Mouse (Mus musculus) forebrain, embryonic 15.5 days (tissue): ENCODE measurements around the gene Smg1. TPM values are rescaled to one million over a fixed set of nuclear protein-coding genes. Genes with fewer than 3 reads are reported as not detected.

Source experiments
- ATAC-seq: fragments of 200-750 bp; cut with Nextera tagmentation; replicated peaks from 2 replicates; pipeline ENCODE4 v1.8.0; 2017; ENCODE audit warnings: mild to moderate bottlenecking, moderate TSS enrichment, moderate library complexity
- H3K27ac ChIP-seq: fragments of 300-500 bp; sonication (generic); replicated peaks from 2 replicates; pipeline ENCODE4 v1.5.1; 2015; ENCODE audit warnings: mild to moderate bottlenecking, inconsistent platforms
- H3K27me3 ChIP-seq: fragments of 300-500 bp; sonication (generic); 2 replicates; pipeline ENCODE4 v1.6.1; 2015; ENCODE audit warnings: inconsistent platforms
- H3K36me3 ChIP-seq: fragments of 300-500 bp; sonication (generic); 2 replicates; pipeline ENCODE4 v1.6.1; 2015; ENCODE audit warnings: mild to moderate bottlenecking, inconsistent platforms
- H3K4me1 ChIP-seq: fragments of 300-500 bp; sonication (generic); 2 replicates; pipeline ENCODE4 v1.6.1; 2015; ENCODE audit warnings: inconsistent platforms
- H3K4me2 ChIP-seq: fragments of 300-500 bp; sonication (generic); replicated peaks from 2 replicates; pipeline ENCODE4 v1.6.1; 2015; ENCODE audit warnings: mild to moderate bottlenecking, inconsistent platforms
- H3K4me3 ChIP-seq: fragments of 300-500 bp; sonication (generic); 2 replicates; pipeline ENCODE4 v1.5.1; 2015; ENCODE audit warnings: mild to moderate bottlenecking, inconsistent platforms
- H3K9ac ChIP-seq: fragments of 300-500 bp; sonication (generic); replicated peaks from 2 replicates; pipeline ENCODE4 v1.6.1; 2015; ENCODE audit warnings: mild to moderate bottlenecking, inconsistent platforms
- H3K9me3 ChIP-seq: fragments of 300-500 bp; sonication (generic); 2 replicates; pipeline ENCODE4 v1.6.1; 2016; ENCODE audit warnings: inconsistent platforms
- WGBS: fragments of 180-500 bp; shearing (Covaris S2); methylation state at CpG from one replicate; pipeline ENCODE4 v1.1.7; 2015; ENCODE audit warnings: mixed read lengths; 5-methylcytosine and 5-hydroxymethylcytosine counted together
- polyA plus RNA-seq: library from polyadenylated mRNA; unstranded; fragments of >200 nt; fragmentation: Nextera tagmentation; extraction: Ambion mirVana; gene quantifications from 2 replicates; pipeline ENCODE4 v1.2.1, GENCODE M21; 2015

Gene Smg1
- 21.0 and 24.4 TPM in 2 replicates for polyA plus RNA-seq

DNA sequence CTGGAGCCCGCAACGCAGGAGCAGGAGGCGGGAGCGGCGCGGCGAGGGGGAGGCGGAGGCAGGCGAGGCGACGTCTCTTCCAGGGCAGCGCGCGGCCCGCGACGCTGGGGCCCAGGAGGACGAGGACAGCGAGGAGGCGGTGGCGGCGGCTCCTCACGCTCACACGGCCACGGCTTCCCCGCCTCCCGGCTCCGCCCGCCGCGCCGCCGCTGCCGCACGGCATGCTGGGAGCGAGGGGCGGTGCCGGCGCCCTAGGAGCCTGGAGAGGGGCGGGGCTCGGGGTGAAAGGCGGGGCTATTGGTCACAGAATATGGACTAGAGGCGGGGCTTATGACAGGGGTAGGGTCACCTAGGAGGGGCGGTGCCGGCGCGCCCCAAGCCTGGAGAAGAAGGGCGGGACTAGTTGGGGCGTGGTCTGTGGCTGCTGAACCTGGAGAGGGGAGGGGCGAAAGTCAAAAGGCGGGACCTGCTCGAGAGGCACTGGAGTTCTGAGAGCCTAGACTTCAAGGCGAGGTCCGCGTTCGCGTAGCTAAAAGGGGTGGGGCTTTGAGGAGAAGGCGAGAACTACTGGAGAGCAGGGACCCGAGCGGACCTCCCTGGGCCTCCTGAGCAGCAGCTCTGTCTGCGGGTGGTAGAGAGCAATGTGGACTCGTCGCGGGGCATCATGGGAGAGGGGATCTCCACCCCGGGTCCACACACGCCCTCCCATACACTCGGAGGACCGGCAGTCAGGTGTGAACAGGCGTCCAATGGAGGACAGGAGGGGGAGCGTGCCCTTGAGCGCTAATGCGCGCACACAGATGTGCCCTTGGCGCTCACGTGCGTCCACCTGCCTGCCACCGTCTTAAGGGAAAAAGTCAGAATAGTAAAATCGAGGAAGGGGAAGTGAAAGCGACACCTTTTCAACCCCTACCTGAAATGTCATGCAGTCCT is at the start of gene Smg1:
TSS of gene Smg1 (minus strand) at position 218 of the 933 bp plus-strand sequence.
- ATAC-seq, result peak; percentile 95
- H3K4me2 ChIP-seq, result peak within 1 kb of the TSS; percentile 66
- H3K4me1 ChIP-seq, result peaks cover 20% of the 10 kb centered on the region
- H3K27me3 ChIP-seq, result no peaks in the 10 kb centered on the region
- H3K9me3 ChIP-seq, result no peaks in the 10 kb centered on the region
- H3K27ac ChIP-seq, result peak within 1 kb of the TSS; percentile 89
- peak within 1 kb of the TSS; percentile 79 for H3K9ac ChIP-seq
- no peaks in the 10 kb centered on the region for H3K36me3 ChIP-seq
- H3K4me3 ChIP-seq, result peak within 1 kb of the TSS; percentile 80
- 1% methylated on average over 68 of the region's 79 CpGs for WGBS

DNA sequence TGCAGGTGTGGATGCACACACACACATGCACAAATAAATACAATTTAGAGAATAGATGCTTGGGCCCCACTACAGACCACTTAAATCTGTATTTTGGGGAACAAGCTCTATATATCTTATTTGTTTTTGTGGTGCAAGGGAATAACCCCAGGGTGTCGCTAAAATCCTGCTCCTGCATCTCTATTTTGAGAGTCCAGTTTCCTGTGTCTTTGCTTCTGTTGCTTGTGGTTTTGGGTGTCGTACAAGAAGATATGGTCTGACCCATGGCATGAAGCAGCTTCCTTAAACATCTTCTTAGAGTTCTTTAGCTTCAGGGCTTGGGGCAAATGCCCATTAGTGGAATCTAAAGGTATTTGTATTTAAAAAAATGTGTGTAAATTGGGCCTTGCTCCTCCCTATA is 39.7 kb upstream of the Smg1 start:
- no peak overlapping the region for H3K4me2 ChIP-seq
- no peak overlapping the region for H3K9ac ChIP-seq
- WGBS, result 86% methylated on average over 2 of the region's 2 CpGs
- no peaks in the 10 kb centered on the region for H3K9me3 ChIP-seq
- H3K4me3 ChIP-seq, result no peak overlapping the region
- no peaks in the 10 kb centered on the region for H3K27me3 ChIP-seq
- H3K36me3 ChIP-seq, result no peaks in the 10 kb centered on the region
- no peaks in the 10 kb centered on the region for H3K4me1 ChIP-seq
- H3K27ac ChIP-seq, result no peak overlapping the region
- no peak for ATAC-seq

DNA sequence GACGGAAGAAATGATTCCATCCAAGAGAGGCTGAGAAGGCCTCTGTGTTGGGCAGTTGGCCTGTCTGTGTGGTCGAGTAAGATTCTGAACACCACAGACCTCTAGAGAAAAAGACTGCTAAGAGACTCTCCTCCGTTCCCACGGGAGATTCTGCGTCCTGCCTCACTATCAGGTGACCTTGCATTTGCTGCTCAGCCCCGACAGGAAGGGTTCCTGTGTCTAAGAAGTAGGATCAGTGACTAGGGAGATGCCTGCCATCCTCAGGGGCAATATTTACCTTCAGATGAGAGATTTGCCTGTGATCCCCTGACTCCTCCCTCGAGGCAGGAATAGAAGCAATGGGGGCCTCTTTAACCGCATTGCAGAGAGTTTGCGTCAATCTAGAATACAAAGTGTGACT is 39.1 kb upstream of the Smg1 start:
- WGBS, result 85% methylated on average over 9 of the region's 9 CpGs
- H3K9ac ChIP-seq, result no peak overlapping the region
- H3K36me3 ChIP-seq, result no peaks in the 10 kb centered on the region
- no peak overlapping the region for H3K4me3 ChIP-seq
- ATAC-seq, result no peak
- no peak overlapping the region for H3K27ac ChIP-seq
- no peaks in the 10 kb centered on the region for H3K27me3 ChIP-seq
- H3K9me3 ChIP-seq, result no peaks in the 10 kb centered on the region
- H3K4me2 ChIP-seq, result no peak overlapping the region
- H3K4me1 ChIP-seq, result no peaks in the 10 kb centered on the region

DNA sequence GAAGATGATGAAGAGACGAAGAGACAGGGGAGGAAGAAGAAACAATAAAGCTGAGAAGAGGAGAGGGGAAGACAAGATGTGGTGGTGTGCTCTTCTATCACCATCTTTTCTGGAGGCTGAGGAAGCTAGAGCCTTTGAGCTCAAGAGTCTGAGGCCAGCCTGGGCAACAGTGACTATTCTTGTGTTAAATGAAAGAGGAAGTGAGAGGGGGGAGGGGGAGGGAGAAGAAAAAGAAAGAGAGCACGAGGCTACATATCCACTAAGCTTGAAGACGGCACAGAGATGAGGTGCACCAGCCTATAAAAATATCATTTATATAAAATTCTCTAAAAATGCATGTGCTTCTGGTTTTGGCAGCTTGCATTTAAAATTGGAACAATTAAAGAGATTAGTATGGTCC is 36.1 kb upstream of the Smg1 start:
- ATAC-seq, result no peak
- H3K27ac ChIP-seq, result no peak overlapping the region
- WGBS, result 62% methylated on average over 3 of the region's 3 CpGs
- no peaks in the 10 kb centered on the region for H3K36me3 ChIP-seq
- H3K9me3 ChIP-seq, result no peaks in the 10 kb centered on the region
- H3K4me1 ChIP-seq, result no peaks in the 10 kb centered on the region
- no peak overlapping the region for H3K4me2 ChIP-seq
- H3K4me3 ChIP-seq, result no peak overlapping the region
- no peaks in the 10 kb centered on the region for H3K27me3 ChIP-seq
- H3K9ac ChIP-seq, result no peak overlapping the region

DNA sequence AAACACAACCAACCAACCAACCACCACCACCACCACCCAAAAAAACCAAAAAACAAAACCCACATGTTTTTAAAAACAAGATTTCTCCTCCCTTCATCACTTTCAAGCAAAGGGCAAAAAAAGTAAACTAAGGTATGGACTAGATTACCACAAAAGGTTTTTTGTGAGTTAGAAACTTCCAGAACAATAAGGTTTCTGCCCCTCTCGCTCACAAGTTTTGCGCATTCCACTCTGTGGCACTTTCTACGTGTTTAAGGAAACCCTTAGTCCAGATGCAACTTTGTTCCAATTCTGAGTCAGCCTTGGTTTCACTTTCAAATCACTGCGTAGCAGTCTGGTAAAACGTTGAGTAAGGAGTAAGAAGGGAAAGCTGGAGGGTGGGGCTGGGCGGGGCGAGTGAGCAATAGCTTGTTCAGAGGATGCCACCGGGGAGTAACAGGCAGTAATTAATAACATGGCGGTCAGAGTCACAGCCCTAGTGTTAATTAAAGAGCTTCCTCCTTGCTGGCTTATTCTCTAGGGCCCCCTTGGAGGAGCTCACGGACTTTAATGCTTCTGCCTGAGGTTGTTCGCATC is 34.0 kb upstream of the Smg1 start:
- no peak overlapping the region for H3K4me2 ChIP-seq
- no peaks in the 10 kb centered on the region for H3K9me3 ChIP-seq
- H3K4me1 ChIP-seq, result no peaks in the 10 kb centered on the region
- 59% methylated on average over 11 of the region's 11 CpGs for WGBS
- H3K9ac ChIP-seq, result no peak overlapping the region
- no peak overlapping the region for H3K4me3 ChIP-seq
- ATAC-seq, result no peak
- no peaks in the 10 kb centered on the region for H3K36me3 ChIP-seq
- no peaks in the 10 kb centered on the region for H3K27me3 ChIP-seq
- no peak overlapping the region for H3K27ac ChIP-seq

DNA sequence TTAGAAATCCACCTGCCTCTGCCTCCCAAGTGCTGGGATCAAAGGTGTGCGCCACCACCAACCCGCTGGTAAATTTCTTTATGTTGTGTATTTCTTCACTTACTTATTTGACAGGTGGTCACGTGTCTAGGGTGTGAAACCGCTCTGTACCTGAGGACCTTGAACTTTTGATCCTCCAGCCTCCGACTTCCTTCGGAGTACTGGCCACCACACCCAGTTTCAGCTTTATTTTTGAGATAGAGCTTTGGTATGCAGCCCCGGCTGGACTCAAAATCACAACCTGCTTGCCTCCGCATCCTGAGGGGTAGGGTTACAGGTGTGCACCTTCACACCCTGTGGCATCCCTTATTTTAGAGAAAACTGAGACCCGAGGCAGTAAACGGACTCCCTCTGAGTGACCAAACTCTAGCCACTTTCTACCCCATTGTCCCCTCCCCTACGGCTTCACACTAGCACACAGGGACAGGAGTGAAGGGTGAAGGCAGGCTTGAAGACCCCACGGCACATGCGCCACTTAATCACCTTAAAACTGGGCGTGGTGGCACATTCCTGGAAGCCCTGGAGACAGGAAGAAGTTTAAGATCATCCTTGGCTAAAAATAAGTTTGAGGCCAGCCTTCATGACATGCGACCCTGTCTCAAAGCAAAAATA is 33.3 kb upstream of the Smg1 start:
- WGBS, result 92% methylated on average over 15 of the region's 15 CpGs
- Histone ChIP-seq H3K27ac (no peak overlapping the region), H3K9ac (no peak overlapping the region), H3K9me3 (no peaks in the 10 kb centered on the region), H3K36me3 (no peaks in the 10 kb centered on the region), H3K4me2 (no peak overlapping the region), H3K4me3 (no peak overlapping the region), H3K27me3 (no peaks in the 10 kb centered on the region), H3K4me1 (no peaks in the 10 kb centered on the region)
- no peak for ATAC-seq

DNA sequence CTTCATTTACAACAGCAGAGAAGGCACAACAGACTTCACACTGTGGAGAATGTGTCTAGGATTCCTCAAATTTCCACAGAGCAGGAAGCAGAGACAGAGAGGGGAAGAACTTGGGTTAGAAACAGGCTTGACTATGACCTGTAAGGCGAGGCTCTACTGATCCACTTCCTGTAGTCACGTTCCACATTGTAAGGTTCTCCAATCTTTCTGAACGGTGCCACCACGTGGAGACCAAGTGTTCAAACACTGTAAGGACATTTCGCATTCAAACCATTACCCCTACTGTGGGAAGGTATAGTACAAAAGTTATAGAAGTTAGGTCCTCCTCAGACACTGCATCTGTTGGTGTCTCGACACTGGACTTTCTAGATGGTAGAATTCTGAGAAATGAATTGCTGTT is 31.8 kb upstream of the Smg1 start:
- no peaks in the 10 kb centered on the region for H3K4me1 ChIP-seq
- WGBS, result 87% methylated on average over 6 of the region's 6 CpGs
- no peaks in the 10 kb centered on the region for H3K36me3 ChIP-seq
- H3K27ac ChIP-seq, result no peak overlapping the region
- no peaks in the 10 kb centered on the region for H3K27me3 ChIP-seq
- no peak overlapping the region for H3K9ac ChIP-seq
- H3K4me3 ChIP-seq, result no peak overlapping the region
- ATAC-seq, result no peak
- no peak overlapping the region for H3K4me2 ChIP-seq
- no peaks in the 10 kb centered on the region for H3K9me3 ChIP-seq

DNA sequence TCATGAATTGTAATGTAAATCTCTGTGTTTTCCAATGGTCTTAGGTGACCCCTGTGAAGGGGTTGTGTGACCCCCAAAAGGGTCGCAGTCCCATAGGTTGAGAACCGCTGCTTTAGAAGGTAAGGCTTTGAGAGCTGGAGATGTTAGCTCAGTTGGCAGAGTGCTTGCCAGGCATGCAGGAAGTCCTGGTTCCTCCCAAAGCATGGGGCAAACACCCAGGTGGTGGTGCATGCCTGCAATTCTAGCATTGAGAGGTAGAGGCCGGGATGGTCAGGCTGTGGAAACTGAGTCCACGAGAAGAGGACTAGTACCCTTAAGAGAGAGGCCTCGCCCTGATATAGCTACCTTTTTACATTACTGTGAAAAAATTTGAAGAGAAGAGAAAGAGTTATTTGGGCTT is 31.4 kb upstream of the Smg1 start:
- no peaks in the 10 kb centered on the region for H3K4me1 ChIP-seq
- no peak for ATAC-seq

DNA sequence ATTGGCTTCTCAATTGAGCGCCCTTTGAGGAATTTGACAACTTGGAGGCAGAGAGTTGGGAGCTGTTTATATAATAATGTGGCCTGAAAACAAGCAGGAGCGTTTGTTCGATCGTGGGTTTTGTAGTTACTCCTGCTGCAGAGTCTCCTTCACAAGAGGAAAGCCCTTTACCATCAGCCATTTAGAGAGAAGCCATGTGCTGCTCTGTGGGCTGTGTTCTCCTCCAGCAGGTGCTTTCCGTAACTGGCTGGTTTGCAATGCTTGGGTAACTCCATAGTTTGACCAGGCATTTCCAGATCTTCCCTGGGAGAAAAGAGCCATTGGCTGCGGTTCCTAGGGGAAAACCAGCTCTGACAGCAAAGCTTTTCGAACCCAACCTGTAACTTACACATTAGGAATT is 30.7 kb upstream of the Smg1 start:
- Histone ChIP-seq H3K9me3 (no peaks in the 10 kb centered on the region), H3K4me3 (no peak overlapping the region), H3K4me2 (no peak overlapping the region), H3K4me1 (no peaks in the 10 kb centered on the region), H3K27ac (no peak overlapping the region), H3K27me3 (no peaks in the 10 kb centered on the region), H3K36me3 (no peaks in the 10 kb centered on the region), H3K9ac (no peak overlapping the region)
- WGBS, result 74% methylated on average over 7 of the region's 7 CpGs
- no peak for ATAC-seq

More for the DNA sequence above, 31.4 kb upstream of the Smg1 start:
- Histone ChIP-seq H3K9me3 (no peaks in the 10 kb centered on the region), H3K9ac (no peak overlapping the region), H3K27ac (no peak overlapping the region), H3K36me3 (no peaks in the 10 kb centered on the region), H3K4me2 (no peak overlapping the region), H3K27me3 (no peaks in the 10 kb centered on the region), H3K4me3 (no peak overlapping the region)
- 90% methylated on average over 5 of the region's 5 CpGs for WGBS

DNA sequence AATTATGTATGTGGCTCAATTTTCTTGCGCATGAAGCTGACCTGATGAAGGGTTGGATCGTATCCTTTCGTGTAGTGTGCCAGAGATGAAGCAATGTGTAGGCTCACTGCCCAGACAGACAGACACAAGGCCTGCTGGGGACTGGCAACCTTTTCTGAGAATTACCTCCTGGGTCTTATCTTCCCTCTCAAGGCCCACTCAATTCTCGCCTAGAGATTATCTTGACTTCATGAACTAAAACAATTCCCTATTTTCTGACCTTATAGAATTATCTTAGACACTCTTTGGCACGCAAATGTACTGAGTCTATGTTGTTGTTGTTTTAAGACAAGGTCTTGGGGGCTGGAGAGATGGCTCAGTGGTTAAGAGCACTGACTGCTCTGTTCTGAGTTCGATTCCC is 22.6 kb upstream of the Smg1 start:
- no peaks in the 10 kb centered on the region for H3K27me3 ChIP-seq
- no peaks in the 10 kb centered on the region for H3K9me3 ChIP-seq
- no peak overlapping the region for H3K9ac ChIP-seq
- 92% methylated on average over 6 of the region's 6 CpGs for WGBS
- ATAC-seq, result no peak
- H3K4me2 ChIP-seq, result no peak overlapping the region
- no peak overlapping the region for H3K27ac ChIP-seq
- no peaks in the 10 kb centered on the region for H3K36me3 ChIP-seq
- no peaks in the 10 kb centered on the region for H3K4me1 ChIP-seq
- H3K4me3 ChIP-seq, result no peak overlapping the region

DNA sequence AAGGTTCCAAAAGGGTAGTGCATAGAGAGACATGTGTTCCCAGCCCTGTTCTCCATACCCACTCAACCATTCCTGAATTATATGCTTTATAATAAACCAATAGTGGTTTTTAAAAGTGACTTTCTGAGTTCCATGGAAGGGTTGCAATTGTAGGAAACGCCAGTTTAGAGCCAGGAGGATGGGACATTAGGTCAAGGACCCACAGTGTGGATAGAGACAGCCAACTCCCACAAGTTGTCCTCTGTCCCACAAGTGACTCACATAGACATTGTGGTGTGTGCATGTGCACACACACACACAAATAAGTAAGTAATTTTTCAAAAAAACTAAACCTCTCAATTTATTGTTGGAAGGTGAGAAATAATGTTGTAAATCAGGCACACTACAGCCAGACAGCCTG is 20.1 kb upstream of the Smg1 start:
- Histone ChIP-seq H3K4me1 (no peaks in the 10 kb centered on the region), H3K4me3 (no peak overlapping the region), H3K36me3 (no peaks in the 10 kb centered on the region), H3K27ac (no peak overlapping the region), H3K27me3 (no peaks in the 10 kb centered on the region), H3K9me3 (no peaks in the 10 kb centered on the region), H3K4me2 (no peak overlapping the region), H3K9ac (no peak overlapping the region)
- no peak for ATAC-seq
- 46% methylated on average over 1 of the region's 1 CpGs for WGBS

DNA sequence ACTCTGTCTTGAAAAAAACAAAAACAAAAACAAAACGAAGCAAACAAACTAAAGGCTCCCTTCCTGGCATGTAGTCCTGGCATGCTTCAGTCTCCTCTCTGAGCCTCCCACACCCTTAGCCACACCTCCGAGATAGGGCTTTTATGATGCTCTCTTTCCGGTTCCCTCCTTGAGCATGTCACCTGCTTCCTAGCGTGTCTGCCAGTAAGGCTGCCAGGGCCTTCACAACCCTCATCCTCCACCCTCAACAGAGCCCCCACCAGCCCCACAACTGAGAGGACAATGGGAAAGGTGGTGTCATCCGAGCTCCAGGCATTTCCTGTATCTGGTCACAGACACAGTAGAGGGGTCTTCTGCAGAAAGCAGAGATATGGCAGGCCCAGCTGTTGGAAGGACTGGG is 18.9 kb upstream of the Smg1 start:
- H3K4me3 ChIP-seq, result no peak overlapping the region
- ATAC-seq, result no peak
- H3K27ac ChIP-seq, result no peak overlapping the region
- WGBS, result 81% methylated on average over 5 of the region's 5 CpGs
- no peak overlapping the region for H3K9ac ChIP-seq
- H3K4me2 ChIP-seq, result no peak overlapping the region
- H3K27me3 ChIP-seq, result no peaks in the 10 kb centered on the region
- no peaks in the 10 kb centered on the region for H3K36me3 ChIP-seq
- H3K9me3 ChIP-seq, result no peaks in the 10 kb centered on the region
- H3K4me1 ChIP-seq, result no peaks in the 10 kb centered on the region
